Mouse (Mus musculus): Measurements from ENCODE around the gene Ubxn1. TPM values are rescaled to one million over a fixed set of nuclear protein-coding genes. Genes with fewer than 3 reads are reported as not detected.
"Not testable (repeated sequence)": the region's sequence is repeated elsewhere in the genome, so short reads cannot be mapped to it uniquely, and the experiment has no call there.

Ubxn1 gene
- 173 and 176 TPM in 2 replicates for polyA plus RNA-seq (2015; fragmentation: Nextera tagmentation; extraction: Ambion mirVana)

DNA sequence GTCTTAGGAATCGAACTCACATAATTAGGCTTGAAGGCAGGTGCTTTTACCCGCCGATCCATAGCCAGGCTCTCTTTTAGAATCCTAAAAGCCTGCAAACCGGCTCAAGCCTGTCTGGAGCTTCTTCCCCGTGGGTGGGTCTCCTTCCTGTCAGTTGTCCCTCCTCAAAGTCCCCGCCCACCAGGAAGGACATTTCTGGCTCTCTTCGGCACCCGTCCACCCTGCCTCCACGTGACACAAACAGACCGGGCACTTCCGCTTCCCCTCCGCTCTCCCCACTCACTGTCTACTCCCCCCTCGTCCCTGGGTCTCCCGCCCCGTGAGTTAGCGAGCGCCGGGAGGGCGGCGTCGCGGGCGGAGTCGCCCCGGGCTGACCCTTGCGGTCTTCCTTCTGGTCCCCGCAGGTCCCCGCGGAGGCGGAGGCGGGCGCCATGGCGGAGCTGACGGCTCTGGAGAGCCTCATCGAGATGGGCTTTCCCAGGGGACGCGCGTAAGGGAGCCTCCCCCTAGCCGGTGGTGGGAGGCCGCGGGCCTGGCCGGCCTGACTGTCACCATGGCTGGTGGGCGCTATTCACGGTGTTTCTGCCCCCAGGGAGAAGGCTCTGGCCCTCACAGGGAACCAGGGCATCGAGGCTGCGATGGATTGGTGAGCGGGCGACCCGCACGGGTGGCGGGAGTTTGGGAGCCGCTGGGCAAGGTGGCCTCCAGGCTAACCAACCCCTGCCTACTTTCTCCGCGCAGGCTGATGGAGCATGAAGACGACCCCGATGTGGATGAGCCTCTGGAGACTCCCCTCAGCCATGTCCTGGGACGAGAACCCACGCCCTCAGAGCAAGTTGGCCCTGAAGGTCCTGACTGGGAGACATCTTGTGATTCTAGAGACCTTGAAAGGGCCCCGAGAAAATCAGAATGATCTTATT lies at the start of gene Ubxn1:
TSS of gene Ubxn1 (plus strand) at position 230 of the 920 bp plus-strand sequence.
- ATAC-seq (ENCODE audit: insufficient number of reproducible peaks, low FRiP score, low TSS enrichment, low read depth), result peak; percentile 96
- peak within 1 kb of the TSS; percentile 85 for H3K27ac ChIP-seq
- WGBS, result under 1% methylated on average over 59 of the region's 59 CpGs
- peaks cover 34% of the 10 kb centered on the region for H3K36me3 ChIP-seq
- peak within 1 kb of the TSS; percentile 97 for H3K9ac ChIP-seq
- peak within 1 kb of the TSS; percentile 99 for H3K4me3 ChIP-seq
- no peaks in the 10 kb centered on the region for H3K9me3 ChIP-seq
- no peaks in the 10 kb centered on the region for H3K27me3 ChIP-seq
- peak within 1 kb of the TSS; percentile 83 for H3K4me2 ChIP-seq
- peaks cover 10% of the 10 kb centered on the region for H3K4me1 ChIP-seq

DNA sequence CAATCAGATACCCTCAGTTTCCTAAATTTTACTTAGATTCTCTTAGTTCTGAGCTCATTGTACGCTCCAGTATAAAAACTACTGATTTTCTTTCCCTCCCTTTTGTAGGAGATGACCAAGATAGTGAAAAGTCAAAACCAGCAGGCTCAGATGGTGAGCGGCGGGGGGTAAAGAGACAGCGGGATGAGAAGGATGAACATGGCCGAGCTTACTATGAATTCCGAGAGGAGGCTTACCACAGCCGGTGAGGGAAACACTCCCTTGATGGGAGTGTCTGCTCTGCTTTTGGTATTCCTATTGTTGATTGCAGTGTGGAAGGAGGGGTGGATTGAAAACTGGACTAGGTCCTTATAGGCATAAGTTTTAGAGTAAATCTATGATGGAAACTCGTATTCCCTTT lies 48.6 kb upstream of the Ubxn1 start:
- Histone ChIP-seq H3K9ac (no peak overlapping the region), H3K4me3 (peak overlapping the region; percentile 82), H3K4me2 (peak overlapping the region; percentile 66), H3K9me3 (no peaks in the 10 kb centered on the region), H3K27ac (no peak overlapping the region), H3K4me1 (peaks cover 23% of the 10 kb centered on the region), H3K36me3 (peaks cover 49% of the 10 kb centered on the region), H3K27me3 (no peaks in the 10 kb centered on the region)
- ATAC-seq (ENCODE audit: insufficient number of reproducible peaks, low FRiP score, low TSS enrichment, low read depth), result no peak
- WGBS, result 81% methylated on average over 8 of the region's 8 CpGs

DNA sequence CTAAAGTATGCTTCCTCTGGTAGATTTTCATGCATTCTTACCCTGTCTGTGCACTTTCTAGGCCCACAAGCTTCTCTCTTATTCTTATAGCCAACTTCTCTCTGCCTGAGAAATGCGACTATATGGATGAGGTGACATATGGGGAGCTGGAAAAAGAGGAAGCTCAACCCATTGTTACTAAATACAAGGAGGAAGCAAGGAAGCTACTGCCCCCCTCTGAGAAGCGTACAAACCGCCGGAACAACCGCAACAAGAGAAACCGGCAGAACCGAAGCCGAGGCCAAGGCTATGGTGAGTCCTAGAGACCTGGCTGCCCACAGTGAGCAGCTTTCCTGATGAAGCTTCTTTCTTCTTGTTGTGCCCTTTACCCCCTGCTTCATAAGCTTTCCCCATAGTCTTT lies 41.6 kb upstream of the Ubxn1 start, which contains the start of gene AC129217.1:
TSS of gene AC129217.1 (plus strand) at position 114 of the 400 bp plus-strand sequence.
- Histone ChIP-seq H3K4me2 (no peak within 1 kb of the TSS), H3K9ac (no peak within 1 kb of the TSS), H3K27me3 (no peaks in the 10 kb centered on the region), H3K4me1 (no peaks in the 10 kb centered on the region), H3K4me3 (no peak within 1 kb of the TSS), H3K9me3 (no peaks in the 10 kb centered on the region), H3K36me3 (peaks cover 96% of the 10 kb centered on the region), H3K27ac (no peak within 1 kb of the TSS)
- WGBS, result 89% methylated on average over 8 of the region's 8 CpGs
- no peak for ATAC-seq (ENCODE audit: insufficient number of reproducible peaks, low FRiP score, low TSS enrichment, low read depth)

DNA sequence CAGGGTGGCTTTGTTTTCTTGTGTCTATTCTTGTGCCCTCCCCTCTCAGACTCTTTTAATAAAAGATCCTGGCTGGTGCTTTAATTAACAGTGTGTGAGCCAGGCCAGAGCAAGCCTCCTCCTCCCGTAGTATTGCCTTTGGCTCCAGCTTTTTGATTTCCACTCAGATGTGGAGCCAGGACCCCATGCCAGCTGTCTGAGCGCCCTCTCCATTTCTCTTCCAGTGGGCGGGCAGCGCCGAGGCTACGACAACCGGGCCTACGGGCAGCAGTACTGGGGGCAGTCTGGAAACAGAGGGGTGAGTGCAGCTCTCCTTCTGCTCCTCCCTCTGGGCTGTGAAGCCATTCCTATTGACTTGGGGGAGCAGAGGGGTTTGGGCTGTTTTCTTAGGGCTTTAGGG lies 40.6 kb upstream of the Ubxn1 start:
- Histone ChIP-seq H3K27me3 (no peaks in the 10 kb centered on the region), H3K4me2 (no peak overlapping the region), H3K9ac (no peak overlapping the region), H3K27ac (no peak overlapping the region), H3K36me3 (peaks cover 97% of the 10 kb centered on the region), H3K4me3 (no peak overlapping the region), H3K9me3 (no peaks in the 10 kb centered on the region), H3K4me1 (no peaks in the 10 kb centered on the region)
- WGBS, result 84% methylated on average over 8 of the region's 8 CpGs
- no peak for ATAC-seq (ENCODE audit: insufficient number of reproducible peaks, low FRiP score, low TSS enrichment, low read depth)

DNA sequence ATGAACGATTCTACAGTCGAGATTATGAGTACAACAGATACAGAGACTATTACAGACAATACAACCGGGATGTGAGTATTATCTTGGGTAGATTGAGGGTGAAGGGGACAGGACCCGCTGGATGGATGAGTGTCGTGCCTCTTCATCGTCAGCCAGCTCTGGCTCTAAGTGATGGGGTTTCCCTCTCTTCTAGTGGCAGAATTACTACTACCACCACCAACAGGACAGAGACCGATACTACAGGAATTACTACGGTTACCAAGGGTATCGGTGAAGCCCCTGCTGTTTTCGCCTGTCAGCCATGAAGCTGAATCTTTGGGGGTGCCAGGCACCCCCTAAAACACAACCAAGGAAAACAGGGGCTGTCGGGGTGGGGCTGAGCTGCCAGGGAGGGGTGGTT lies 40.0 kb upstream of the Ubxn1 start:
- WGBS, result 83% methylated on average over 11 of the region's 11 CpGs
- H3K36me3 ChIP-seq, result peaks cover 91% of the 10 kb centered on the region
- no peaks in the 10 kb centered on the region for H3K27me3 ChIP-seq
- H3K4me2 ChIP-seq, result no peak overlapping the region
- no peak overlapping the region for H3K9ac ChIP-seq
- no peak overlapping the region for H3K27ac ChIP-seq
- H3K4me3 ChIP-seq, result no peak overlapping the region
- no peak for ATAC-seq (ENCODE audit: insufficient number of reproducible peaks, low FRiP score, low TSS enrichment, low read depth)
- no peaks in the 10 kb centered on the region for H3K9me3 ChIP-seq
- H3K4me1 ChIP-seq, result no peaks in the 10 kb centered on the region

DNA sequence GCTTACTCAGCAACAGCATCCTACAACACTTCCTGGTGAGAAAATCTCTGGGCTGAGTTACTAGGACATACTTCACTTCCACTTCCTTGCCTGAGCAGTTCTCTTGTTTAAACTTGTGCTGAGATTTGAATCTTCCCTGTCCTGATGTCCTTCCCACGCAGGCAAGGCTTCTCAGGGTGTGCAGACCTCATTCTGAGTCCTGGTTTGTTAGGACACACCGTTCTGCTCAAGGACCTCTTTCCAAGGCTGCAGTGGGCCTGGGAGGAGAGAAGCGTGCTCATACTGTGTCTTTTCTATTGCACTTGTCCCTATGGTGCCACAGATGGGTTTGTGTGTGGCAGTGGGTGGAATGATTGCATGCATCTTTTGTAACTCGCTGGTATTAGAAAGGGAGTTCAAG lies 38.3 kb upstream of the Ubxn1 start:
- peaks cover 73% of the 10 kb centered on the region for H3K36me3 ChIP-seq
- no peak overlapping the region for H3K27ac ChIP-seq
- no peak for ATAC-seq (ENCODE audit: insufficient number of reproducible peaks, low FRiP score, low TSS enrichment, low read depth)
- no peak overlapping the region for H3K9ac ChIP-seq
- no peaks in the 10 kb centered on the region for H3K9me3 ChIP-seq
- no peak overlapping the region for H3K4me2 ChIP-seq
- H3K4me1 ChIP-seq, result no peaks in the 10 kb centered on the region
- H3K27me3 ChIP-seq, result no peaks in the 10 kb centered on the region
- no peak overlapping the region for H3K4me3 ChIP-seq
- WGBS, result 89% methylated on average over 4 of the region's 4 CpGs

DNA sequence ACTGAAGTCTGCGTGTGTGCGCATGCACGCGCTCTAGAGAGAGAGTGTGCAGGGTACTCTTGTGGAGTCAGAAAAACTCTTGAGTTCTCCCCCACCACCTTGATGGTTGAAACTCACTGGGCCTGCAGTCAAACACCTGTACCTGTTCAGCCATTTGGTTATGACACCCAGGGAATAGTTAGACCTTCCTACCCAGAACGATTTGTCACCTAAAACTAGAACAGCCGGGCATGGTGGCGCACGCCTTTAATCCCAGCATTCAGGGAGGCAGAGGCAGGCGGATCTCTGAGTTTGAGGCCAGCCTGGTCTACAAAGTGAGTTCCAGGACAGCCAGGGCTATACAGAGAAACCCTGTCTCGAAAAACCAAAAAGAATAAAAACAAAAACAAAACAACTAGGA lies 35.0 kb upstream of the Ubxn1 start:
- not testable (repeated sequence) for H3K9ac ChIP-seq; H3K27me3 ChIP-seq; ATAC-seq (ENCODE audit: insufficient number of reproducible peaks, low FRiP score, low TSS enrichment, low read depth); H3K4me2 ChIP-seq; H3K9me3 ChIP-seq; H3K4me3 ChIP-seq
- Histone ChIP-seq H3K4me1 (peaks cover 30% of the 10 kb centered on the region), H3K36me3 (peaks cover 45% of the 10 kb centered on the region), H3K27ac (peak overlapping the region; percentile 98; the same call in 1 of the 2 replicates)
- 93% methylated on average over 10 of the region's 10 CpGs for WGBS

DNA sequence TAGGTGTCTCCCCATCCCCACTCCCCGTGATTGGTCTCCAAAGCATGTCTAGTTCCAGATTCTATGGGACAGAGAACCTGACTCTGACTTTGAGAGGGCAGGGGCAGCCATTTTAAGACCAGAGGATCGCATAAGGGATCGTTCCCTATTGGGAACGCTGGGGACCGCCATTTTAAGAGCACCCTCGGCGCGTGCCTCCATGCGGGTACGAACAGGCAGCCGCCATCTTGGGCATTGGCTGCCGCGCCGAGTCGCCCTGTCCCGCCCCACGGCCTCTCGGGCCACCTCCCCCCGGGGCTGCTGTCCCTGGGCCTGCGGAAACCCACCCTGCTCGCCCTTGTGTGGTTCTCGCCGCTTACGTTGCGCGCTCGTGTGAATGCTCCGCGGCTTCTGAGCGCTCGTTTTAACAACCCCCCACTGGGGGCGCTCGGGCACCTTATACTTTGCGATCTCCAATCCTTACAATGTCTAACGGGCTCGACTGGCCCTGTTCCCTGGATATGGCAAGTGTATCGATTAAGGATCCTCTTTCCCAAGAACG lies 34.0 kb upstream of the Ubxn1 start, which contains the start of gene Bscl2:
TSS of gene Bscl2 (plus strand) at position 217 of the 541 bp plus-strand sequence.
- Histone ChIP-seq H3K4me1 (peaks cover 32% of the 10 kb centered on the region), H3K9ac (peak within 1 kb of the TSS; percentile 64), H3K27me3 (no peaks in the 10 kb centered on the region), H3K4me2 (peak within 1 kb of the TSS; percentile 80), H3K27ac (peak within 1 kb of the TSS; percentile 98), H3K36me3 (peaks cover 35% of the 10 kb centered on the region), H3K9me3 (no peaks in the 10 kb centered on the region), H3K4me3 (peak within 1 kb of the TSS; percentile 57)
- WGBS, result 1% methylated on average over 36 of the region's 38 CpGs
- ATAC-seq (ENCODE audit: insufficient number of reproducible peaks, low FRiP score, low TSS enrichment, low read depth), result peak; percentile 77

DNA sequence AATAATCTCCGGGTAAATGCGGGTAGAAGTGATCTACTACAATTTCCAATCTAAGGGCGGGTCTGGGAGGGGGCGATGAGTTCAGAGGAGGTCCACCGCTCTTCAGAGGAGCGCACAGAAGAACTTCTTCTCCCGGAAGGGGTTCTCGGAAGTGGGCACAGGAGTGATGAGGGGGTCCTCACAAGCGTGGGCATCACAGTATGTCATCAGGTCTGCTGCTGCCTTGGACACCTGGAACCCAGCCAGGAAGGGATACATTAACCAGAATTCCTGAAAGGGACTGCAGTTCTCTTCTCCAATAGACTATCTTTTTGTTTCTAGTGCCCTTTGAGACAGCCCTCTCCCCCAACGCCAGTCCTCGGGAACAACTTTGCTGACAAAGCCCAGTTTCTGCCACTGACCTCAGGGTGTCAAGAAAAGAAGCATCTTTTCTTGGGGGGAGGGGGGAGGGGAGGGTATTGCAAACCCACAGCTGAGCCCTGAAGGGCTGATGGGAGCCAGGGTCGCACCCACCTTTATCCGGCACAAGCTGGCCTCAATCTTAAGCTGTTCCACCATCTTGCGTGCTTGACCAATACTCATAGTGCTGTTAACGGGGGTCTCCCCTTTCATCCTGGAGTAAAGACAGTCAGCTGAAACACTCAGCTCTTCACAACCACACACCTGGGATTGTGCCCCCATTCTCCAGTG lies 33.1 kb upstream of the Ubxn1 start:
- no peaks in the 10 kb centered on the region for H3K27me3 ChIP-seq
- 19% methylated on average over 15 of the region's 15 CpGs for WGBS
- no peak for ATAC-seq (ENCODE audit: insufficient number of reproducible peaks, low FRiP score, low TSS enrichment, low read depth)
- peaks cover 32% of the 10 kb centered on the region for H3K4me1 ChIP-seq
- H3K4me2 ChIP-seq, result peak overlapping the region; percentile 80
- H3K9ac ChIP-seq, result peak overlapping the region; percentile 64; the same call in 1 of the 2 replicates
- peak overlapping the region; percentile 98 for H3K27ac ChIP-seq
- H3K36me3 ChIP-seq, result peaks cover 34% of the 10 kb centered on the region
- H3K4me3 ChIP-seq, result peak overlapping the region; percentile 57
- no peaks in the 10 kb centered on the region for H3K9me3 ChIP-seq

DNA sequence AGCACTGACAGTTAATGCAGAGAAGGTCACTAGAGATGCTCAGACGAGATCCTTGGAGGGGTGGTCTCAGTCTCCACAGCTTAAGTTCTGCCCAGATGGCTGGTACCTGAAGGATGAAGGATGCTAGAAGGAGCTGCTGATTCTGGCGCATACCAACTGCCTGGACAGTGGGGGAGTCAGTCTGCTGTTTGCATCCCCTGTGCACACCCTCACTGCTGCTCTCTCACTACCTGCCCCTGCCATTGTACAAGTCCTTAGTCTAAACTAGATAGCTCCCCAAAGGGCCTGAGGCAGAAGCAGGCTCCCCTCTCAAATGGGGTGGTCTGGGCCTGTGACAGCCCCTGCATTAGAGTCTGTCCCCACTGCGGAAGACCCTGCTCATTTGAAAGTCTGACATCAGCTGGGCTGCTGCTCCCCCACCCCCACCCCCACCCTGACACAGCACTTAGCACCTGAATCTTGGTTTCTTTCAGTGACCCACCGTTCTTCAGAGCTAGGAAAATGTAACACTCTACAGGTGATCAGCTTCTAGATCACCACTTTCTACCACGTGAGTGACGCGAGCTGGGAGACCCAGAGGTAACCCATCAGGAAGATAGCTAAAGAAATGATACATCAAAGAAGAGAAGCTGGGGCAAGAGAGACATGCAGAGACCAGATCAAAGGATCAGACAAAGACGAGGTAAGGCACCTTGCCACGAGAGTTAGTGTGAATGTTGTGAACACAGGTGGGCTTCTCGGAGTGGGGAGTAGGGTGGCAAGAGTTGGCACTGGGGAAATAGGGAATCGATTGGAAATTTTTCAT lies 32.0 kb upstream of the Ubxn1 start, which contains the start of gene Gng3:
TSS of gene Gng3 (minus strand) at position 92 of the 805 bp plus-strand sequence.
- 59% methylated on average over 11 of the region's 11 CpGs for WGBS
- ATAC-seq (ENCODE audit: insufficient number of reproducible peaks, low FRiP score, low TSS enrichment, low read depth), result no peak
- peak within 1 kb of the TSS; percentile 80 for H3K4me2 ChIP-seq
- H3K27me3 ChIP-seq, result no peaks in the 10 kb centered on the region
- H3K36me3 ChIP-seq, result peaks cover 23% of the 10 kb centered on the region
- H3K9ac ChIP-seq, result 0 out of 2 replicates have a peak within 1 kb of the TSS, but pooled peaks have one; percentile 64
- H3K4me1 ChIP-seq, result peaks cover 32% of the 10 kb centered on the region
- H3K27ac ChIP-seq, result peak within 1 kb of the TSS; percentile 98
- peak within 1 kb of the TSS; percentile 57 for H3K4me3 ChIP-seq
- no peaks in the 10 kb centered on the region for H3K9me3 ChIP-seq
